Mouse (Mus musculus) lung, postnatal 4 days (tissue): ENCODE data around the gene Cd79a.
"Not testable (repeated sequence)": the region's sequence is repeated elsewhere in the genome, so short reads cannot be mapped to it uniquely, and the experiment has no call there.

Experiments
- DNase-seq, 2 experiments: peaks; one replicate each; pipeline ENCODE4 v3.0.0; 2021

The Cd79a gene

DNA sequence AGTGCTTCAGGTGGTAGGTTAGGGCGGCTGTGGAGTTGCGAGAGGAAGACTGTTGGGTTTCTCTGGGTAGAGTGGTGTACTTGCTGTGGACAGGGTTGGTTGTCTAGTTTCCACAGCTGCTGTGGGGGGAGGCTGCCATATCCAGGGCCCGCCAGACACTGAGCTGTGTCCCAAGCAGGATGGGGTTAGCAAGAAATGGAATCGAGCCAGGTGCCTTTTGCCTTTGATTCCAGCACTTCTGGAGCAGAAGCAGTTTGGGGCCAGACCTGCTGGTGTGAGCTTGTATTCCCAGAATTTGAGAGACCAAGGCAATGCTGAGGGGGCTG, 10.9 kb upstream of the Cd79a start:
- peak in 1 of 2 experiments; percentile 43 for DNase-seq

DNA sequence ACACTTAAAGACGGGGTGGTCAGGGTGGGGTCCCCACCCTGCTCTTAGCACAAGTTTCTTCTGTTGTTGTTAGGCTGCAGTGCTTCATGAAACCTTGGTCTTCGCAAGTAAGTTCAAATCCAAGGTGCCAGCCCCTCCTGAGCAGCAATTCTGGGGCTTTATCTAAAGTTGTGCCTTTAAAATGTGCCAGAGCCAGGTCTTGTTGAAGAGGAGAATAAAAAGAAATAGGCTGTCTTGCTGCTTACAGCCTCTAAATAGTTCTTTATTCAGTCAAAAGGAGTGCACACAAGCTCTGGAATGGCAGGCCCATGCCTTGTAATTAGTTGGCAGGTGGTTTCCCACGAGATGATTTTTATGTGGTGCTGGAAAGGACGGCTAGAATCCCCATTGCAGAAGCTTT, 10.1 kb upstream of the Cd79a start:
- DNase-seq = no peak

- no peak for DNase-seq
Measured at GRCm38 (mm10) chr7:24889431-24890220, 7.6 kb upstream of the Cd79a start.

DNA sequence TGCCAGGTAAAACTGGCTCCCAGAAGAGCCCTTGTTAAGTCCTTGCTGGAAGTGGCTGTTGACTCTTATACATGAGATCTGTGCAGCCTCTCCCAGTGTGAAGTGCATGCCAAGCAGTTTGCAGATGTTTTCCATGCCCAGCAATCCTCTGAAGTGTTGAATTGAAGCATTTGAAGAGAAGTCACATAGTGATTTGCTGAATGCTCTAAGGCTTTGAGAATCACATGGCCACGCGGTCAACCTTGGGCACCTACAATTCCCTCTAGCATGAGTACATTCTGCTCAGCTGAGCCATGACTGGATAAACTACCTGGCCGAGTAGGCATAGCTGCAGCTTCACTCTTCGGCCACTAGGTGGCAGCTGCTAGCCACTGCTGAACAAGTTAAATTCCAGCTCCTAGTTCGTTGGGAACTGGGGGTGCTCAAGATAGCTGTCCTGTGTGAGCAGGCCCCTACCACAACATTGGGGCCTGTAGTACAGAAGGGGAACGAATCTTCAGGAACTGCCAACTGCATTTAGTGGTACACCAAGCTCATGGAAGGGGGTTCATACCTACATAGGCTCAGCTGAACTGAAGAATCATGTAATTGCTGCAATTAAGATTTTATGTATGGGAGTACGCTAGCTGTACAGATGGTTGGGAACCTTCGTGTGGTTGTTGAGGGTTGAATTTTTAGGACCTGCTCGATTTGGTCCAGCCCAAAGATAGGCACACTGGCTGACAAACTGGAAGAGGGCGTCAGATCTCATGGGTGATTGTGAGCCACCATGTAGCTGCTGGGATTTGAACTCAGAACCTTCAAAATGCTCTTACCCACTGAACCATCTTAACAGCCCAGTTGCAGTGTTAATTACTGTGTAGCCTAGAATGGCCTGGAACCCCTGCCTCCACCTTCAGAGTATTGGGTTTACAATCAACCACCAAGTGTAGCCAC, 6.6 kb upstream of the Cd79a start:
- DNase-seq = peak; percentile 86 to 87

GRCm38 (mm10) chr7:24891241-24892124, 5.7 kb upstream of the Cd79a start:
- DNase-seq = no peak

- DNase-seq = no peak
Measured at GRCm38 (mm10) chr7:24892125-24892583, 5.0 kb upstream of the Cd79a start.

DNA sequence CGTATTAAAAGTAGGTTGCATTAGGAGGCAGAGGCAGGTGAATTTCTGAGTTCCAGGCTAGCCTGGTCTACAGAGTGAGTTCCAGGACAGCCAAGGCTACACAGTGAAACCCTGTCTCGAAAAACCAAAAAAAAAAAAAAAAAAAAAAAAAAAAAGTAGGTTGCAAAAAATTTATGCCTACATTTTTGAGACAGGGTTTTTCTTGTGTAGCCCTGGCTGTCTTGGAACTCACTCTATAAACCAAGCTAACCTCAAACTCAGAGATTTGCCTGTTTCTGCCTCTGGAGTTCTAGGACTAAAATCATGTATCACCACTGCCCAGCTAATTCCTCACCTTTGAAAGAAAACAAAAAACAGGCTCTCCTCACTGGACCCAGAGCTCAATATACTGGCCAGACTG, 1.4 kb upstream of the Cd79a start:
- not testable (repeated sequence) for DNase-seq

- no peak for DNase-seq
Measured at GRCm38 (mm10) chr7:24896269-24896668, 912 bp upstream of the Cd79a start.

DNA sequence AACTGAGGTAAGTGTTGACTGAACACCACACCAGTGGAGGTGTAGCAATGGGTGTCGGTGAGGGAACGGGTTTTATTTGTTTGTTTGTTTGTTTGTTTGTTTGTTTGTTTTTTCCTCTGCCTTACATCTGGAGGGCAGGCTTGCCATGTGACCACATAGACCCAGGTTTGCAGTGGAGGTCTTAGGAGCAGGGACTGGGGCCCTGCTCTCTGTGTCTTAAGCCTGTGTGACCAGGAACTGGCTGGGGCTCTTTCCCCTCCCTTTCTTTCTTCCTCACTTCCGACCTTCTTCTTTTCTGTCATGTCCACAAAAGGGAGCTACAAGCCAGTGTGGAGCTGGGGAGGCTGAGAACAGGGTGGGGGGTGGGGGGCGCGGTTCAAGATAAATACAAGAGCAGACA, 778 bp downstream of the Cd79a start:
- DNase-seq = no peak

- DNase-seq = no peak
Measured at GRCm38 (mm10) chr7:24901114-24901513, 3.9 kb downstream of the Cd79a start.

DNA sequence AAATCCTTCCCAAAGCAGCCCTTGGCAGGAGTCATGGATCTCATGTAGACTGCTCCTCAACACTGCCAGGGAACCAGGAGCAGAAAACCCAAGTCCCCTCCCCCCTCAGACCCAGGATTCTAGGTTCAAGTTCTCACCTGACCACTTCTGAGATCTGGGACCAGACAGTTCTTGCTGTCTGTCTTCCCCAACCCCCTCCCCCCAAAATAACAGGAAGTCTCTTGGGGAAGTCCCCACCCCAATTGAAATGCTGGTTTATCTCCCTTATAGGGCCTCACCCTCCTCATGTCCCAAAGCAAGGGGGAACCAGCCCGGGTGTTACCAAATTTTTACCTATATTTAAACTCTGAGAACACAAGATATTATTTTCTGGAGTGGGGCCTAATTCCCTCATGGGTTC, 4.7 kb downstream of the Cd79a start:
- no peak for DNase-seq

- DNase-seq = no peak
Measured at GRCm38 (mm10) chr7:24902264-24902629, 5.1 kb downstream of the Cd79a start.

DNA sequence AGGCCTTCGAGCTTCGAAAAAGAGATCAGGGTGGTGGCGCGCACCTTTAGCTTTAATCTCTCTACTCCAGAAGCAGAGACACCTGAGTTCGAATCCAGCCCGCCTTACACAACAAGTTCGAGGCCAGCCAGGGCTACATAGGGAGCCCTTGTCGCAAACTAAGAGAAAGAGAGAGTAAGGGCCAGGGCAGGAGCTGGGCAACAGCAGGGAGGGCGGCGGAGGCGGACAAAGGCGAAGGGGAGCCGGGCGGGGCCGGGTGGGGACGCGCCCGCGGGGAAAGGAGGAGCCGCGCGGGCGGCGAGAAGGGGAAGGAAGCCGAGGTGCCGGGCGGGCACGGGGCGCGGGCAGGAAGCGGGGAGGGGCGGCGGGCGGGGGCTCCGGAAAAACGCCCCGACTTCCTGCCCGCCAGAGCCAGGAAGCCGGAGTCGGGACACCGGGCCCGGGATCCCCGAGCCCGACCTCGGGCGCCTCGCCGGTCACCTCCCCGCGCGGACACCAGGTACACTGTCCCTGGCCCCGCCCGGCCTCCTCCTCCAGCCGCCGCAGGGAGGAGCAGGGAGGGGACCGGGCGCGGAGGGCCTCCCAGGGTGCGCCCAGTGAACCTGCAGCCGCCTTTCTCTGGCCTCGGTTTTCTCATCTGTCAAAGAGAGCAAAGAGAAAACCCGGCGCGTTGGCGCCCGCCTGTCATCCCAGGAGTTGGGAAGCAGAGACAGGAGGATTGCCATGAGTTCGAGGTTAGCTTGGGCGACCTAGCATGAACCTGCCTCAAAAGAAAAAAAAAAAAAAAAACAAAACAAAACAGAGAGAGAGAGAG, 5.7 kb downstream of the Cd79a start, which contains the start of gene Arhgef1:
Gene Arhgef1, plus strand, starts transcription at position 283 of the 814 bp plus-strand sequence.
- DNase-seq = peak; percentile 86 to 89

DNA sequence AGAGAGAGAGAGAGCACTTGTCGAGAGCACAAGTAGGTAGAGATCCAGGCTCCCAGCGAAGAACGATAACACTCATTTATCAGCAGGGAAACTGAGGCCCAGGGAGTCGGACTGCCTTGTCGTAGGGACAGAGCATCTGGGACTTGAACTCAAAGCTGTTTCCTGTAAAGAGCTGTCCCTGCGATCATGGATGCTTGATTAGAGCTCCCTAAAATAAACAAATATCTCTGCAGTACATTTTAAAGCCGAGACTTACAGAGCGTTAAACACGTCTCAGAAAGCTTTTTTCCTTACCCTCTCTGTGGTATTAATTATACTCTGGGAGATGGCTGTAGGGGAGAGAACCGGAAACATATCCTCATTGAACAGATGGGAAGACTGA, 6.3 kb downstream of the Cd79a start:
- DNase-seq = no peak

- DNase-seq = peak; percentile 98 to 99
Measured at GRCm38 (mm10) chr7:24904070-24904483, 6.9 kb downstream of the Cd79a start.

DNA sequence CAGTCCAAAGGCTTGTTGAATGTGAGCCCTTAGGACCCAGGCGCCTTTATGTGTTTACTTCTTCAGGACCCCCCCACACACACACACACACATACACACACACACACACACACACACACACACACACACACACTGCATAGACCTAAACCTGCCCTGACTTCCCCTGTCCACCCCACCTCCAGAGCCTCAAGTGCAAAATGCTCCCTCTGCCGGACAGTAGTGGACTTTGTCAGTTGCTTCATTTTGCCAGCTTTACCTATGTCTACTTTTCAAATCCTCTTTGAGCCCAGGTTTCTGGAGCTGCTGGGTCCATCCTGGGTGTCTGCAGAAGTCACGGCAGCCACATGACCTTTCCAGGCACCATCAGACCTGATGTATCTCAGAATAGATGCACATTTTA, 7.8 kb downstream of the Cd79a start:
- DNase-seq = peak; percentile 67 to 81

- DNase-seq = no peak
Measured at GRCm38 (mm10) chr7:24906551-24906950, 9.4 kb downstream of the Cd79a start.

- peak; percentile 70 to 80 for DNase-seq
Measured at GRCm38 (mm10) chr7:24907211-24907748, 10.1 kb downstream of the Cd79a start.

DNA sequence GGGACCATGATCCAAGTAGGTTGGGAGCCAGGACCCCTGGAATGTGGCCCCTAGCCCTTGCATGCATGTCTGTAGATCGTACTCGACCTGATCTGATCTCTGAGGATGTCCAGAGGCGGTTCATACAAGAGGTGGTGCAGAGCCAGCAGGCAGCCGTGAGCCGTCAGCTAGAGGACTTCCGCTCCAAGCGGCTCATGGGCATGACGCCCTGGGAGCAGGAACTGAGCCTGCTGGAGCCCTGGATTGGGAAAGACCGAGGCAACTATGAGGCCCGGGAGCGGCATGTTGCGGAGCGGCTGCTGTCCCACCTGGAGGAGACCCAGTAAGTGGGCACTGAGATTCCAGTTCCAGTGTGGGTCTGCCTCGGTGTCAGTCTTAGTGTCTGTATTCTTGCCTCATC, 15.3 kb downstream of the Cd79a start:
- no peak for DNase-seq

DNA sequence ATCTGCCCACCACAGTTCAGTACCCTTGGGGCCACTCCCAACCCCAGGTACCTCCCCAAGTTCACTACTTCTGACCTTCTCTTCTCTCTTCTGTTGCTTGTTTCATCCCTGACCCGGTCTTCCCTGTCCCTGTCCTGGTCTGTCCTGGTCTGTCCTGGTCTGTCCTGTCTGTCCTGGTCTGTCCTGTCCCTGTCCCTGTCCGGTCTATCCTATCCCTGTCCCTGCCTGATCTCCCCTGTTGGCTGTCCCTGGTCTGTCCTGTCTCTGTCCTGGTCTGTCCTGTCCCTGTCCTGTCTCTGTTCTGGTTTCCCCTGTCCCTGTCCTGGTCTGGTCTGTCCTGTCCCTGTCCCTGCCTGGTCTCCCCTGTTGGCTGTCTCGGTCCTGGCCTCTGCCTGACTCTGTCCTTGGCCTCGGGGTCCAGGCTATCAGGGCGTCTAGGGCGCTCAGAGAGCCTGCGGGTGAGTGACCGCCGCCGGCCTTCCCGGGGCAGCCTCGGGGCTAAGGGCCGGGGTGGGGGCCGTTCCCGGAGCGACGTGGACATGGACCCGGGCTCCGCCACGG, 21.7 kb downstream of the Cd79a start:
- no peak for DNase-seq

- DNase-seq = peak in 1 of 2 experiments; percentile 51
Measured at GRCm38 (mm10) chr7:24919728-24920127, 22.5 kb downstream of the Cd79a start.
